Mouse (Mus musculus): Measurements from ENCODE around the gene Hdhd3. TPM values are rescaled to one million over a fixed set of nuclear protein-coding genes. Genes with fewer than 3 reads are reported as not detected.
"Not testable (repeated sequence)": the region's sequence is repeated elsewhere in the genome, so short reads cannot be mapped to it uniquely, and the experiment has no call there.

Hdhd3 gene
- polyA plus RNA-seq, 1 experiment = 0.46 TPM

DNA sequence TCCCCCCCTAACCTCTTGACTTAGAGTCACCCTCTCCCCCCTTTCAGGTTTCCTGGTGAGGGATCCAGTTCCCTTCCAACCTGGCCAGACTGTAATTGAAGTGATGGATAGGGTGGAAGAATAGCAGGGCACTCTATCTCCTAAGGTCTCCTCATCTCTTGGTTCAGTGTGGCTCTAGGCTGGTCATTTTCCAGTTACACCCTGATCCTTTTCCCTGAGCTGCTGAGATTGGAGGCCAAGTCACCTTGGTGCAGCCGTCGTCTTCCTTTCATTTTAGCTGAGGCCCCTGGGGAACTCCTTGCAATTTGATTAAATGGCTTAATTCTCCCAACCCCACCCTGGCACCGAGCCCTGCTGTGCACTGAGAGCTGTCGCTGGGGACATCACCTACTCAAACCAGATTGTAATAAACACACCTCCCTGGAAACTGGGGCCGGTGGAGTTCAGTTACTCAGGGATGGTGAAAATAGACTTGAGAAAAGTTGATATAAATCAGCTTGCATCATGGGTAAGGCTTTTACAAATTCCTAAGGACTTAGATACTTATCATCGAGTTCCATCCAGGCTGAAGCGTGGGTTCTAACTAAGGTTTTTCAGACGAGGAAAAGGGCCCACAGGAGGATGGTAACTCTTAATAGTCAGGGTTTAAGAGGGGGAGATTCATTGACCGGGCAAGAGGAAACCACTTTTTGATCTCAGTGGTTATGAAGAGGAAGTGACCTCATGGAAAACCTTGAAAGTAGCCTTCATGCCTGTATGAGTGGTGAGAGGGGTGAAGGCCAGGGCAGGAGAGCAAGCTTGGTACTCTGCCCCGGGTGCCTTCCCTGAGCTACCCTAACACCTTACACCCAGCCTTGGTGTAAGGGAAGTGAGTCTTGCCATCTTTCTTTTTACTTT, 22.3 kb downstream of the Hdhd3 start:
- H3K4me3 ChIP-seq (ENCODE audit: insufficient read depth, low read length) = no peak overlapping the region
- H3K4me1 ChIP-seq (ENCODE audit: control insufficient read depth, insufficient read depth, low read length) = peaks cover 23% of the 10 kb centered on the region
- no peak for TF ChIP-seq POLR2A (IDR thresholded peaks at IDR 0.05; ENCODE audit: borderline replicate concordance, low read depth, low read length)
- no peak for TF ChIP-seq CTCF (IDR thresholded peaks at IDR 0.05; ENCODE audit: low read depth, low read length)
- H3K27ac ChIP-seq (ENCODE audit: insufficient read depth, low read depth, low read length) = no peak overlapping the region

DNA sequence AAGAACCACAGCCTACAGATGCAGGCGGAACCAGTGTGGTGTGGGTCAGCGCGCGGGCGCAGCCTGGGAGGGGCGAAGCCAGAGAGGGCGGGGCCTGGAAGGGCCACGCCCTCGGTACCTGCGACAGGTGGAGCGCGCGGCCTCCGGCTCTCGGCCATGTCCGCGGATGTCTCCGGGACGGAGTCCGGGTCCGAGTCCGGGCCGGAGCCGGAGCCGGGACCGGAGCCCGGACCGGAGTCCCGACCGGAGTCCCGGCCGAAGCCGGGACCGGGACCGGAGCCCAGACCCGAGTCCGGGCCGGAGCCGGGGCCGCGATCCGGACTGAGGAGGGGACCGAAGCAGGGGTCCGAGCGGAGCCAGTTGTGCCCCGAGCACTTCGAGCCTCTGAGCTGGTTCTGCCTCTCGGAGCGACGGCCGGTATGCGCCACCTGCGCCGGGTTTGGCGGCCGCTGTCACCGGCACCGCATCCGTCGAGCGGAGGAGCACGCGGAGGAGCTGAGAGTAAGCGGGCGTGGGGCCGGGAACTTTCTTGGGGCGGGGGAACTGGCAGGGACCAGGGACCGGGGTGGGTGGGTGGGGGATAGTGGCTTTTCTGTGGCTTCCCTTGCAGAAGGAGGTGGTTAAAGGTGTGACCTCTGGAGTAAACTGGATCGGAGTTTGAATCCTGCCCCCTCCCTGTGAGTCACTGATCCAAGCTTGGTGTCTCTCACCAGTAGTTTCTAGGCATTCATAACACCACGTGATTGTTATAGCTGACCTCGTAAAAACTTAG, 23.1 kb downstream of the Hdhd3 start, which contains the start of gene Bspry:
Gene Bspry, plus strand, starts transcription at position 117 of the 772 bp plus-strand sequence.
- H3K27ac ChIP-seq (ENCODE audit: insufficient read depth, low read depth, low read length) = no peak within 1 kb of the TSS
- H3K4me1 ChIP-seq (ENCODE audit: control insufficient read depth, insufficient read depth, low read length) = peaks cover 21% of the 10 kb centered on the region
- H3K4me3 ChIP-seq (ENCODE audit: insufficient read depth, low read length) = peak within 1 kb of the TSS; percentile 47
- no peak for TF ChIP-seq POLR2A (IDR thresholded peaks at IDR 0.05; ENCODE audit: borderline replicate concordance, low read depth, low read length)
- no peak for TF ChIP-seq CTCF (IDR thresholded peaks at IDR 0.05; ENCODE audit: low read depth, low read length)

DNA sequence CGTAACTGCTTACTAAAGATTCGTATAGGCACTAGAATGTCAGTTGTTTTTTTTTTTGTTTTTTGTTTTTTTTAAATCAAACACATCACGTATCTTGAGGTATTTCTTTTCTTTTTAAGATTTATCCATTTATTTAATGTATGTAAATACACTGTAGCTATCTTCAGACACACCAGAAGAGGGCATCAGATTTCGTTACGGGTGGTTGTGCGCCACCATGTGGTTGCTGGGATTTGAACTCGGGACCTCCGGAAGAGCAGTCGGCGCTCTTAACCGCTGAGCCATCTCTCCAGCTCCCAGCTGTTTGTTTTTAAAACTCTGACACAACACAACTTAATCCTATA, 23.7 kb downstream of the Hdhd3 start:
- not testable (repeated sequence) for H3K27ac ChIP-seq (ENCODE audit: insufficient read depth, low read depth, low read length)
- peaks cover 16% of the 10 kb centered on the region for H3K4me1 ChIP-seq (ENCODE audit: control insufficient read depth, insufficient read depth, low read length)
- peak overlapping the region; percentile 47 for H3K4me3 ChIP-seq (ENCODE audit: insufficient read depth, low read length)
- TF ChIP-seq CTCF (IDR thresholded peaks at IDR 0.05; ENCODE audit: low read depth, low read length) = peak; percentile 49; the same call in 1 of the 2 replicates

DNA sequence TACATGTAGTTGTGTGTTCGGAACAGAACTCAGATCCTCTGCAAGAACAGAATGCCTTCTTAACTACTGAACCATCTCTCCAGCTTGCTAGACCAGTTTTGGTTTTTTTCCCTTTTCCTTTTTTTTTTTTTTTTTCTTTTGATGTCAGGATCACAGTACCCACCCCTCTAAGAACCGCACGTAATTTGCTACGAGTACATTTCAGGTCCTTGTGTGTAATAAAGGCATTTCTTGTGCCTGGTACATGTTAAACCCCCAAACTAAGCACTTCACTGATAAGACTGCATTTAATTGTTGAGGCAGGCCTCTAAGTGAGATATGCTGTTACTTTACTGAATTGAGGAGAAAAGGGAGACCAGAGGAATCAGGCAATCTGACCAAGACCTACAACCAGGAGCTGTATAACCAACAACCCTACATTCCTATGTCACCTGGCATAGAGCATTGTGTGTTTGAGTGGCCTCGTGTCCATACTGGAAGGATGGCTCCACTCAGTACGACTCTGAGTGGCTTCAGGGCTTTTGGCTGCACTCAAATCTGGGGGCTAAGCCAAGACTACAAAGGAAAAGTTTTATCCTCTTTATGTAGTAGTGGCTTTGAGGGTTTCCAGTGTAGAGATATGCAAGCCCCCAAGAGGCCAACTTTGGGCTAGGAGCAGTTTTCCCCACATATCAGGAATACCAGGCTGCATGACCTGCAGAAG, 25.6 kb downstream of the Hdhd3 start:
- TF ChIP-seq POLR2A (IDR thresholded peaks at IDR 0.05; ENCODE audit: borderline replicate concordance, low read depth, low read length) (no peak), CTCF (IDR thresholded peaks at IDR 0.05; ENCODE audit: low read depth, low read length) (no peak)
- Histone ChIP-seq H3K4me1 (ENCODE audit: control insufficient read depth, insufficient read depth, low read length) (peaks cover 12% of the 10 kb centered on the region), H3K27ac (ENCODE audit: insufficient read depth, low read depth, low read length) (no peak overlapping the region), H3K4me3 (ENCODE audit: insufficient read depth, low read length) (no peak overlapping the region)

DNA sequence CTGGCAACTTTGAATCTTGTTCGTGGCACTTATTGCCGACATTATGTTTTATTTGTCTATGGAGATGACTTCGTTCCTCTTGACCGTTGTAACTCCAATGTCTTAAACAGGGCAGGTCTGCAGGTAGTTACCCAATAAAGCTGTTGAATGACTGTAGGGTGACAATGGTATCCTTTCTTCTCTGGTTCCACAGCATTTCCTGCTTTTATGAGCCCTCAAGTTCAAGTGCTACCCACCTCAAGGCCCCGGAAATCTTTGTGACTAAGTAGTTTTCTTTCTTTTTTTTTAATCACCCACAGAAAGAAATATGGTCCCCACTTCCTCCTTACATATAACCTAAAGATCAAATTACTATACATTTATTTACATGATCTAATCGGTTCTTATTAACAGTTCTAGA, 27.5 kb downstream of the Hdhd3 start:
- H3K27ac ChIP-seq (ENCODE audit: insufficient read depth, low read depth, low read length) = no peak overlapping the region
- no peak for TF ChIP-seq POLR2A (IDR thresholded peaks at IDR 0.05; ENCODE audit: borderline replicate concordance, low read depth, low read length)
- TF ChIP-seq CTCF (IDR thresholded peaks at IDR 0.05; ENCODE audit: low read depth, low read length) = no peak
- peaks cover 11% of the 10 kb centered on the region for H3K4me1 ChIP-seq (ENCODE audit: control insufficient read depth, insufficient read depth, low read length)
- no peak overlapping the region for H3K4me3 ChIP-seq (ENCODE audit: insufficient read depth, low read length)

DNA sequence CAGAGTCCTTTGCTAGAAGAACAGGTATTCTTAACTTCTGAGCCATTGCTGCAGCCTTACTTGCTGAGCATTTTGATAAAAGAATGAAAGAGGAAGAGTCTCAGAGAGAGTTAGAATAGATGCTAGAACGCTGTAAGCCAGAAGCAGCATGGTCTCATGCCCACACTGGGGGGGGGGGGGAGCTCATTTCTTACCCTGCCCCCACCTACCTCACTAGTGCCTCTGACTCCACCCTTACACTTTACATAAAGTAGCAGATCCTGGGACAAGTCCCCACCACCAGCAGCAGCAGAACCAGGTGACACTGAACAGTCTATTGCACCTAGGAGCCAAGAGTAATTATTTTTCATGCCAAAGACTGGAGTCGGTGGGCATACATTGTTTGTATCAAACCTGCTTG, 28.1 kb downstream of the Hdhd3 start:
- TF ChIP-seq CTCF (IDR thresholded peaks at IDR 0.05; ENCODE audit: low read depth, low read length) = no peak
- TF ChIP-seq POLR2A (IDR thresholded peaks at IDR 0.05; ENCODE audit: borderline replicate concordance, low read depth, low read length) = no peak
- peaks cover 7% of the 10 kb centered on the region for H3K4me1 ChIP-seq (ENCODE audit: control insufficient read depth, insufficient read depth, low read length)
- no peak overlapping the region for H3K27ac ChIP-seq (ENCODE audit: insufficient read depth, low read depth, low read length)
- H3K4me3 ChIP-seq (ENCODE audit: insufficient read depth, low read length) = no peak overlapping the region

DNA sequence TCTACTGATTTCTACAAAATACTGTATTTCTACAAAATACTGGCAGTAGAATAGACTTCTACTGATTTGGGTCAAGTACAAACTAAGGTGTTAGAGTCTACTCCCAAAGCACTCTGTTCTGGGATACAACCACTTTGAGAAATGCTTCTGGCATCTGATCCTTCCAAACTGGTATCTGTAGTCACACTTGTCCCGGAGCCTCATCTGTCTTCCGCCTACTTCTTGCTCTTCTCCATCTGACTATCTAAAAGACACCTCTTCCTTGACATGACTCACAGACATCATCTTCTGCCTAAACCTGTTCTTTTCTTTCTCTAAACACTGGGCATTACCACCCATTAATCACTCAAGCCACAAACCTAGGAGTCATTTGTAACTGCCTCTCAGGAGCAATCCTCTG, 31.2 kb downstream of the Hdhd3 start:
- Histone ChIP-seq H3K27ac (ENCODE audit: insufficient read depth, low read depth, low read length) (no peak overlapping the region), H3K4me1 (ENCODE audit: control insufficient read depth, insufficient read depth, low read length) (peaks cover 3% of the 10 kb centered on the region), H3K4me3 (ENCODE audit: insufficient read depth, low read length) (no peak overlapping the region)
- no peak for TF ChIP-seq POLR2A (IDR thresholded peaks at IDR 0.05; ENCODE audit: borderline replicate concordance, low read depth, low read length)
- no peak for TF ChIP-seq CTCF (IDR thresholded peaks at IDR 0.05; ENCODE audit: low read depth, low read length)

DNA sequence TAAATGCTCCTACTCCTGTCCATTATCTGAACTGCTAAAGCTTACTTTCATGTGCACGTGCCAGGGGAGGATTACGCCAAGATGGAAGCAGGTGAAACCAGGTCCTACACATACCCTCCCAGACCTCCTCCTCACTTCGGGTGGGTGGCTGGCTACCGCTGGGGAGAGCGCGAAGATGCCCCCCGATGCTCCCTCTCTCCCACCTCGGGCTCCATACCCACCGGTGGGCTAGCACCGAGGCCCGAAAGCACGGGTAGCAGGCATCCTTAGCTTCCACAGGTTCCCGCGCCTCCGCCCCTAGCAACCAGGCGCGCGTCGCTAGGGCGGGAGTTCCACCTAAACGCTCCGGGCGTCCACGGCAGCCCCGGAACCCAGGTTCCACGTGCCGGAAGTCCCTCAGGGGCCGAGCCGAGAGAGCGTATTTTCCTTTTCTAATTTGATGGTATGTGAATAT, 32.6 kb downstream of the Hdhd3 start, which contains the start of gene Wdr31:
Gene Wdr31, minus strand, starts transcription at position 299 of the 454 bp plus-strand sequence.
- Histone ChIP-seq H3K27ac (ENCODE audit: insufficient read depth, low read depth, low read length) (no peak within 1 kb of the TSS), H3K4me3 (ENCODE audit: insufficient read depth, low read length) (peak within 1 kb of the TSS; percentile 74), H3K4me1 (ENCODE audit: control insufficient read depth, insufficient read depth, low read length) (no peaks in the 10 kb centered on the region; the same call in 1 of the 2 replicates)
- TF ChIP-seq POLR2A (IDR thresholded peaks at IDR 0.05; ENCODE audit: borderline replicate concordance, low read depth, low read length) (no peak), CTCF (IDR thresholded peaks at IDR 0.05; ENCODE audit: low read depth, low read length) (no peak)

DNA sequence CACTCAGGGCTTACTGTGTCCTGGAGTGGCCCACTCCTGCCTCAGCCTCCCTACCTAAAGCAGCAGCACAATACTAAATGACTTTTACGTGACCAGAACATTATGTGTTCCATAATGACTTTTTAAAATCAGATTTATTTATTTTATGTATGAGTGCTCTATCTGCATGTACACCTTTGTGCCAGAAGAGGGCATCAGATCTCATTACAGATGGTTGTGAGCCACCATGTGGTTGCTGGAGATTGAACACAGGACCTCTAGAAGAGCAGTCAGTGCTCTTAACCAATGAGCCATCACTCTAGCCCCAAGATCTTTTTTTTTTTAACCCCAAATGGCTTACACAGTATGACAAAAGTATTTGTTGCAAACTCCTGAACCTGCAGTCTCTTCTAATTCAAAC, 35.1 kb downstream of the Hdhd3 start:
- H3K27ac ChIP-seq (ENCODE audit: insufficient read depth, low read depth, low read length) = no peak overlapping the region
- TF ChIP-seq CTCF (IDR thresholded peaks at IDR 0.05; ENCODE audit: low read depth, low read length) (no peak), POLR2A (IDR thresholded peaks at IDR 0.05; ENCODE audit: borderline replicate concordance, low read depth, low read length) (no peak)
- H3K4me3 ChIP-seq (ENCODE audit: insufficient read depth, low read length) = no peak overlapping the region
- no peaks in the 10 kb centered on the region for H3K4me1 ChIP-seq (ENCODE audit: control insufficient read depth, insufficient read depth, low read length)
